Mouse (Mus musculus): ENCODE results near the gene Rad51b. TPM values are rescaled to one million over a fixed set of nuclear protein-coding genes. Genes with fewer than 3 reads are reported as not detected.
A peak's percentile ranks its signal among the peaks of the same experiment; 100 is the strongest.

The Rad51b gene
- polyA plus RNA-seq, 1 experiment from 2014 or later: 10.0 TPM

DNA sequence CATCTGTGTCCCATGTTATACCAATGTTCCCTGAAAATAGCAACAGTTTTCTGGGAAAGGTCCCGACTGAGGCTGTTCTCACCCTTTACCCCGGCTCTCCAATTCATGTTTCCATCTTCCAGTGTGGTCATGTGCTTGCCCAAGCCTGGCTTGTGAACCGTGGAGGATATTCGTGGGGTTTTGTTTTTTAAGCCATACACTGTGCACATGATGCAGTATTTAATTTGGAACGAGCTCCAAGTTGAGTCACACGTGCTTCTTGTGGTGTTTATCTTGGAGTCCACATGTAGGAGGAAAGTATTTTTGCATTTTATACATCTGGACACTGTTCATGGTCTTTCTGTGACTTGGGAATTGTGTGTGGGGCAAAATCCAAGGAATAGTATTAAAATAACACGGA lies 57.5 kb downstream of the Rad51b start:
- H3K36me3 ChIP-seq (ENCODE audit: control insufficient read depth, insufficient read depth, low read length): no peaks in the 10 kb centered on the region
- WGBS: 64% methylated on average over 7 of the region's 7 CpGs
- H3K4me2 ChIP-seq (ENCODE audit: low read length): no peak overlapping the region
- H3K9me3 ChIP-seq (ENCODE audit: control insufficient read depth, low read length): no peaks in the 10 kb centered on the region
- H3K27me3 ChIP-seq (replicated peaks; ENCODE audit: control insufficient read depth, insufficient read depth, low read length): no peaks in the 10 kb centered on the region
- ATAC-seq (replicated peaks; ENCODE audit: low FRiP score, low TSS enrichment, low read depth) (no peak), DNase-seq (ENCODE audit: low spot score) (peak; percentile 6)
- H3K4me1 ChIP-seq (replicated peaks; ENCODE audit: control insufficient read depth, insufficient read depth, low read length): peaks cover 9% of the 10 kb centered on the region; the same call in 1 of the 2 replicates
- H3K9ac ChIP-seq (ENCODE audit: low read length): no peak overlapping the region
- H3K4me3 ChIP-seq (ENCODE audit: low read depth, low read length): no peak overlapping the region
- H3K27ac ChIP-seq (ENCODE audit: low read depth): no peak overlapping the region

GRCm38 (mm10) chr12:79356138-79356537 lies 59.1 kb downstream of the Rad51b start:
- H3K27ac ChIP-seq (ENCODE audit: low read depth): no peak overlapping the region
- H3K4me2 ChIP-seq (ENCODE audit: low read length): no peak overlapping the region
- no peak for ATAC-seq (replicated peaks; ENCODE audit: low FRiP score, low TSS enrichment, low read depth)
- no peaks in the 10 kb centered on the region for H3K27me3 ChIP-seq (replicated peaks; ENCODE audit: control insufficient read depth, insufficient read depth, low read length)
- WGBS: 86% methylated on average over 4 of the region's 4 CpGs
- H3K9ac ChIP-seq (ENCODE audit: low read length): no peak overlapping the region
- H3K9me3 ChIP-seq (ENCODE audit: control insufficient read depth, low read length): no peaks in the 10 kb centered on the region
- H3K4me1 ChIP-seq (replicated peaks; ENCODE audit: control insufficient read depth, insufficient read depth, low read length): peaks cover 9% of the 10 kb centered on the region; the same call in 1 of the 2 replicates
- no peaks in the 10 kb centered on the region for H3K36me3 ChIP-seq (ENCODE audit: control insufficient read depth, insufficient read depth, low read length)
- no peak overlapping the region for H3K4me3 ChIP-seq (ENCODE audit: low read depth, low read length)
- DNase-seq (ENCODE audit: low spot score): peak; percentile 42

- no peak for DNase-seq (ENCODE audit: low spot score)
- no peak overlapping the region for H3K9ac ChIP-seq (ENCODE audit: low read length)
- peaks cover 9% of the 10 kb centered on the region; the same call in 1 of the 2 replicates for H3K4me1 ChIP-seq (replicated peaks; ENCODE audit: control insufficient read depth, insufficient read depth, low read length)
- H3K9me3 ChIP-seq (ENCODE audit: control insufficient read depth, low read length): no peaks in the 10 kb centered on the region
- no peak overlapping the region for H3K4me2 ChIP-seq (ENCODE audit: low read length)
- no peaks in the 10 kb centered on the region for H3K27me3 ChIP-seq (replicated peaks; ENCODE audit: control insufficient read depth, insufficient read depth, low read length)
- H3K36me3 ChIP-seq (ENCODE audit: control insufficient read depth, insufficient read depth, low read length): no peaks in the 10 kb centered on the region
- H3K4me3 ChIP-seq (ENCODE audit: low read depth, low read length): no peak overlapping the region
- 77% methylated on average over 5 of the region's 5 CpGs for WGBS
- H3K27ac ChIP-seq (ENCODE audit: low read depth): no peak overlapping the region
- no peak for ATAC-seq (replicated peaks; ENCODE audit: low FRiP score, low TSS enrichment, low read depth)
These were observed 60.5 kb downstream of the Rad51b start for GRCm38 (mm10) chr12:79357631-79358030.

DNA sequence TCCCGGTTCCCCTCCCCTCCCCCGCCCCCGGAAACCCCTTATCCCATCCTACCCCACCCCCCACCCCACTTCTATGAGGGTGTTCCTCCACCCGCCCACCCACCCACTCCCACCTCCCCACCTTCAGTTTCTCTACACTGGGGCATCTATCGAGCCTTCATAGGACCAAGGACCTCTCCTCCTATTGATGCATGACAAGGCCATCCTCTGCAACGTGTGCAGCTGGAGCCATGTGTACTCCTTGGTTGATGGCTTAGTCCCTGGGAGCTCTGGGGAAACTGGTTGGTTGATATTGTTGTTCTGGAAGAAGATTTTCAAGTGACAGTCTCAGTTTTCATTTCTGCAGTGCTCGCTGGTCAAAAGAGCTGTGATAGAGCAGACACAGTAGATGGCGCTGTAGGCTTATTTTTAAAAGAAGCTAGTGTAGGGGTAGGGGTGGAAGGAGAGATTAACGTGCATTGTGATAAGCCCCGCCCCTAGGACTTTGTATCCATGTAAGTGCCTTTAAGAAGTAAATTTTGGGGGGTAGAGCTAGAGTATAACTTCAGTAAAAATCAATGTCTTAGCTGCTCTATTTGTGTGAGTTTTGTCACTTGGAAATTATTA lies 61.6 kb downstream of the Rad51b start:
- Histone ChIP-seq H3K27ac (ENCODE audit: low read depth) (no peak overlapping the region), H3K4me1 (replicated peaks; ENCODE audit: control insufficient read depth, insufficient read depth, low read length) (peaks cover 9% of the 10 kb centered on the region; the same call in 1 of the 2 replicates), H3K4me2 (ENCODE audit: low read length) (no peak overlapping the region), H3K9me3 (ENCODE audit: control insufficient read depth, low read length) (no peaks in the 10 kb centered on the region), H3K4me3 (ENCODE audit: low read depth, low read length) (no peak overlapping the region), H3K27me3 (replicated peaks; ENCODE audit: control insufficient read depth, insufficient read depth, low read length) (no peaks in the 10 kb centered on the region), H3K36me3 (ENCODE audit: control insufficient read depth, insufficient read depth, low read length) (no peaks in the 10 kb centered on the region), H3K9ac (ENCODE audit: low read length) (no peak overlapping the region)
- DNase-seq (ENCODE audit: low spot score) (peak; percentile 79), ATAC-seq (replicated peaks; ENCODE audit: low FRiP score, low TSS enrichment, low read depth) (peak; percentile 65)
- 29% methylated on average over 10 of the region's 10 CpGs for WGBS

DNA sequence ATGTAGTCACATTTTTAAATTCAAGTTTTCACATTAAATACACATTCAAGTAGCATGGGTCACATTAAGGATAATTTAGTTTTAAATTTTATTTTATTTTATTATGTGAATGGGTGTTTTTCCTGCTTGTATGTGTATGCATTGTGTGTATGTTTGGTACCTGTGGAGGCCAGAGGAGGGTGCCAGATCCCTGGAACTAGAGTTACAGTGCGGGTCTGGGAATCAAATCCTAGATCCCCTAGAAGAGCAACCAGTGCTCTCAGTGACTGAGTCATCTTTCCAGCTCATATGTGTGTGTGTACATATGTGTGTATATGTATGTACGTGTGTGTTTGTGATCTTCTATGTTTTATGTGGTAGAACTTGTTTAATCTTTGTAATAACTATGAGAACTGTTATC lies 62.3 kb downstream of the Rad51b start:
- Histone ChIP-seq H3K4me2 (ENCODE audit: low read length) (no peak overlapping the region), H3K9me3 (ENCODE audit: control insufficient read depth, low read length) (no peaks in the 10 kb centered on the region), H3K27me3 (replicated peaks; ENCODE audit: control insufficient read depth, insufficient read depth, low read length) (no peaks in the 10 kb centered on the region), H3K9ac (ENCODE audit: low read length) (no peak overlapping the region), H3K27ac (ENCODE audit: low read depth) (no peak overlapping the region), H3K36me3 (ENCODE audit: control insufficient read depth, insufficient read depth, low read length) (no peaks in the 10 kb centered on the region), H3K4me1 (replicated peaks; ENCODE audit: control insufficient read depth, insufficient read depth, low read length) (peaks cover 6% of the 10 kb centered on the region; the same call in 1 of the 2 replicates), H3K4me3 (ENCODE audit: low read depth, low read length) (no peak overlapping the region)
- DNase-seq (ENCODE audit: low spot score): no peak
- 100% methylated on average over 2 of the region's 2 CpGs for WGBS
- ATAC-seq (replicated peaks; ENCODE audit: low FRiP score, low TSS enrichment, low read depth): no peak; the same call in 1 of the 2 replicates

- Histone ChIP-seq H3K27ac (ENCODE audit: low read depth) (no peak overlapping the region), H3K27me3 (replicated peaks; ENCODE audit: control insufficient read depth, insufficient read depth, low read length) (no peaks in the 10 kb centered on the region), H3K9ac (ENCODE audit: low read length) (no peak overlapping the region), H3K9me3 (ENCODE audit: control insufficient read depth, low read length) (no peaks in the 10 kb centered on the region), H3K4me2 (ENCODE audit: low read length) (no peak overlapping the region), H3K4me1 (replicated peaks; ENCODE audit: control insufficient read depth, insufficient read depth, low read length) (no peaks in the 10 kb centered on the region), H3K36me3 (ENCODE audit: control insufficient read depth, insufficient read depth, low read length) (no peaks in the 10 kb centered on the region), H3K4me3 (ENCODE audit: low read depth, low read length) (no peak overlapping the region)
- DNase-seq (ENCODE audit: low spot score) (no peak), ATAC-seq (replicated peaks; ENCODE audit: low FRiP score, low TSS enrichment, low read depth) (no peak)
- 66% methylated on average over 1 of the region's 1 CpGs for WGBS
These were observed 65.1 kb downstream of the Rad51b start for GRCm38 (mm10) chr12:79362219-79362618.

GRCm38 (mm10) chr12:79364284-79364683 lies 67.2 kb downstream of the Rad51b start:
- Histone ChIP-seq H3K36me3 (ENCODE audit: control insufficient read depth, insufficient read depth, low read length) (no peaks in the 10 kb centered on the region), H3K9me3 (ENCODE audit: control insufficient read depth, low read length) (no peaks in the 10 kb centered on the region), H3K4me2 (ENCODE audit: low read length) (no peak overlapping the region), H3K4me3 (ENCODE audit: low read depth, low read length) (no peak overlapping the region), H3K27ac (ENCODE audit: low read depth) (no peak overlapping the region), H3K4me1 (replicated peaks; ENCODE audit: control insufficient read depth, insufficient read depth, low read length) (no peaks in the 10 kb centered on the region), H3K27me3 (replicated peaks; ENCODE audit: control insufficient read depth, insufficient read depth, low read length) (no peaks in the 10 kb centered on the region), H3K9ac (ENCODE audit: low read length) (no peak overlapping the region)
- DNase-seq (ENCODE audit: low spot score) (no peak), ATAC-seq (replicated peaks; ENCODE audit: low FRiP score, low TSS enrichment, low read depth) (no peak)
- 82% methylated on average over 2 of the region's 2 CpGs for WGBS

DNA sequence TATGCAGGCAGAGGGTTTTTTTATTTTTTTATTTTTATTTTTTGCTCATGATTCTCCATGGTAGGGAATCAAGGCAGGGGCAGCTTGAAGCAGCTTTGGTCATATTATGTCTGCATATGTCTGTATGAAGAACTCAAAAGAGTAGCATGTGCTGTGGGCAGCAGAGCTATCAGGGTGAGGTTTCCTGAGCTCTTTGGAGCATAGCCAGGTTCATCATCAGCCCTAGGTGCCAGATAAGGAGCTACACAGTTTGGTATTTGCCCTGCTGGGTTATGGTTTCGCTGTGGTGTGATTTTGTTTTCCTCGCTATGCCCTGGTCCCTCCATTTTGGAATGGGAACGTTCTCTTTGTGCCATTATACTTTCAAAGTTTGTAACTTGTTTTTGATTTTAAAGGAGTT lies 71.7 kb downstream of the Rad51b start:
- no peak for ATAC-seq (replicated peaks; ENCODE audit: low FRiP score, low TSS enrichment, low read depth)

GRCm38 (mm10) chr12:79369512-79370165 lies 72.6 kb downstream of the Rad51b start:
- no peaks in the 10 kb centered on the region for H3K9me3 ChIP-seq (ENCODE audit: control insufficient read depth, low read length)
- H3K4me1 ChIP-seq (replicated peaks; ENCODE audit: control insufficient read depth, insufficient read depth, low read length): 0 out of 2 replicates have a peak, but pooled peaks cover 4% of the 10 kb centered on the region
- no peaks in the 10 kb centered on the region for H3K27me3 ChIP-seq (replicated peaks; ENCODE audit: control insufficient read depth, insufficient read depth, low read length)
- DNase-seq (ENCODE audit: low spot score) (no peak), ATAC-seq (replicated peaks; ENCODE audit: low FRiP score, low TSS enrichment, low read depth) (no peak)
- no peak overlapping the region for H3K4me3 ChIP-seq (ENCODE audit: low read depth, low read length)
- H3K4me2 ChIP-seq (ENCODE audit: low read length): no peak overlapping the region
- no peak overlapping the region for H3K27ac ChIP-seq (ENCODE audit: low read depth)
- no peak overlapping the region for H3K9ac ChIP-seq (ENCODE audit: low read length)
- H3K36me3 ChIP-seq (ENCODE audit: control insufficient read depth, insufficient read depth, low read length): no peaks in the 10 kb centered on the region
- 87% methylated on average over 7 of the region's 7 CpGs for WGBS

More for the DNA sequence above, 71.7 kb downstream of the Rad51b start:
- Histone ChIP-seq H3K9me3 (ENCODE audit: control insufficient read depth, low read length) (no peaks in the 10 kb centered on the region), H3K27me3 (replicated peaks; ENCODE audit: control insufficient read depth, insufficient read depth, low read length) (no peaks in the 10 kb centered on the region), H3K4me2 (ENCODE audit: low read length) (no peak overlapping the region), H3K9ac (ENCODE audit: low read length) (no peak overlapping the region), H3K27ac (ENCODE audit: low read depth) (no peak overlapping the region), H3K36me3 (ENCODE audit: control insufficient read depth, insufficient read depth, low read length) (no peaks in the 10 kb centered on the region), H3K4me3 (ENCODE audit: low read depth, low read length) (no peak overlapping the region), H3K4me1 (replicated peaks; ENCODE audit: control insufficient read depth, insufficient read depth, low read length) (0 out of 2 replicates have a peak, but pooled peaks cover 4% of the 10 kb centered on the region)
- DNase-seq (ENCODE audit: low spot score): no peak
- 95% methylated on average over 3 of the region's 3 CpGs for WGBS
